Comparison of ENCODE assay signal across 9 mouse cellular contexts in genomic region chr2:66799676-66800249, GRCm38 (mm10). TPM values are rescaled to one million over a fixed set of nuclear protein-coding genes. Genes with fewer than 3 reads are reported as not detected.
A peak's percentile ranks its signal among the peaks of the same experiment; 100 is the strongest.
DNase-seq lines count a peak whose midpoint lies in the region; ATAC-seq and TF ChIP-seq lines count a peak whose summit lies in the region.
"Had no signal": no experiment of that assay in that cellular context is flagged by ENCODE, and none has a peak within 500 bp of the region (broad histone marks: within the 10 kb centered on the region; RNA-seq: fewer than 3 reads in every experiment).

No protein-coding gene starts in this region.

- H3K4me2 ChIP-seq in liver, embryonic 12.5 days, result no peak overlapping the region
- no peak overlapping the region for H3K4me2 ChIP-seq in midbrain, embryonic 14.5 days (ENCODE audit: low read length)
- H3K4me2 ChIP-seq: embryonic facial prominence, embryonic 13.5 days had no signal

- H3K79me2 ChIP-seq in liver, adult 2 months (ENCODE audit: control insufficient read depth, insufficient read depth, low read length), result no peaks in the 10 kb centered on the region

- H3K4me1 ChIP-seq in liver, adult 2 months (ENCODE audit: control insufficient read depth, insufficient read depth, low read length), result no peaks in the 10 kb centered on the region
- H3K4me1 ChIP-seq in liver, embryonic 12.5 days, result no peaks in the 10 kb centered on the region
- H3K4me1 ChIP-seq in midbrain, embryonic 14.5 days (ENCODE audit: control insufficient read depth, insufficient read depth, low read length), result no peaks in the 10 kb centered on the region
- H3K4me1 ChIP-seq: embryonic facial prominence, embryonic 13.5 days had no signal

- no peaks in the 10 kb centered on the region for H3K27me3 ChIP-seq in liver, adult 2 months (ENCODE audit: control insufficient read depth, insufficient read depth, low read length)
- H3K27me3 ChIP-seq in liver, embryonic 12.5 days (replicated peaks), result no peaks in the 10 kb centered on the region
- H3K27me3 ChIP-seq in midbrain, embryonic 14.5 days (ENCODE audit: control insufficient read depth, insufficient read depth, low read length), result no peaks in the 10 kb centered on the region
- H3K27me3 ChIP-seq: embryonic facial prominence, embryonic 13.5 days had no signal

- no peak overlapping the region for H3K27ac ChIP-seq in liver, adult 2 months (replicated peaks; ENCODE audit: insufficient read depth, low read depth, low read length)
- no peak overlapping the region for H3K27ac ChIP-seq in liver, embryonic 12.5 days
- H3K27ac ChIP-seq in midbrain, embryonic 14.5 days (replicated peaks; ENCODE audit: low read depth, low read length), result no peak overlapping the region
- H3K27ac ChIP-seq: embryonic facial prominence, embryonic 13.5 days had no signal

- no peak overlapping the region for H3K4me3 ChIP-seq in liver, adult 2 months (ENCODE audit: insufficient read depth, low read depth, low read length)
- no peak overlapping the region for H3K4me3 ChIP-seq in liver, embryonic 12.5 days
- no peak overlapping the region for H3K4me3 ChIP-seq in midbrain, embryonic 14.5 days (replicated peaks; ENCODE audit: low read depth, low read length)
- H3K4me3 ChIP-seq: embryonic facial prominence, embryonic 13.5 days had no signal

- H3K9me3 ChIP-seq in liver, embryonic 12.5 days (replicated peaks), result no peaks in the 10 kb centered on the region
- H3K9me3 ChIP-seq in midbrain, embryonic 14.5 days (ENCODE audit: control insufficient read depth, low read length), result no peaks in the 10 kb centered on the region
- H3K9me3 ChIP-seq: embryonic facial prominence, embryonic 13.5 days had no signal

- TF ChIP-seq POLR2A in liver, adult 2 months (IDR thresholded peaks at IDR 0.05; ENCODE audit: extremely low read depth, insufficient read depth, low read length), result no peak

- ATAC-seq in cerebellum, adult (ENCODE audit: insufficient number of reproducible peaks, low FRiP score, low TSS enrichment), result peak; percentile 49; the same call in 1 of the 2 replicates
- no peak for ATAC-seq in liver, embryonic 12.5 days
- ATAC-seq in common myeloid progenitor, adult 5-6 weeks (replicated peaks; ENCODE audit: low read depth, poor library complexity, severe bottlenecking), result peak; percentile 62; the same call in 1 of the 2 replicates
- ATAC-seq in midbrain, embryonic 14.5 days (ENCODE audit: low FRiP score, low TSS enrichment), result peak; percentile 53; the same call in 1 of the 2 replicates

- DNase-seq in cerebellum, adult 11-12 months, result no peak
- DNase-seq in liver, adult 2 months (ENCODE audit: extremely low read depth, low read depth, low spot score), result peak; percentile 15
- DNase-seq in midbrain, embryonic 14.5 days, result peak; percentile 83
- DNase-seq in ovary, adult 18-20 months (ENCODE audit: low spot score), result no peak
- DNase-seq in spleen, postnatal 14 days (ENCODE audit: low spot score in 2 of 2), result no peak

- no peaks in the 10 kb centered on the region for H3K36me3 ChIP-seq in liver, adult 2 months (ENCODE audit: control insufficient read depth, insufficient read depth, low read length)
- H3K36me3 ChIP-seq in liver, embryonic 12.5 days, result no peaks in the 10 kb centered on the region
- no peaks in the 10 kb centered on the region for H3K36me3 ChIP-seq in midbrain, embryonic 14.5 days (ENCODE audit: control insufficient read depth, insufficient read depth, low read length)
- H3K36me3 ChIP-seq: embryonic facial prominence, embryonic 13.5 days had no signal

- 44% methylated on average over 4 of the region's 4 CpGs for WGBS in liver, adult 2 months
- WGBS in liver, embryonic 12.5 days (ENCODE audit: insufficient replicate concordance), result 37% methylated on average over 4 of the region's 4 CpGs
- WGBS in midbrain, embryonic 14.5 days, result 46% methylated on average over 4 of the region's 4 CpGs

- no peak overlapping the region for H3K9ac ChIP-seq in liver, adult 2 months (ENCODE audit: low read depth, low read length)
- H3K9ac ChIP-seq in liver, embryonic 12.5 days, result no peak overlapping the region
- no peak overlapping the region for H3K9ac ChIP-seq in midbrain, embryonic 14.5 days (replicated peaks; ENCODE audit: low read length)
- H3K9ac ChIP-seq: embryonic facial prominence, embryonic 13.5 days had no signal

- TF ChIP-seq CTCF in liver, adult 2 months (IDR thresholded peaks at IDR 0.05; ENCODE audit: low read depth, low read length), result peak; percentile 24; the same call in 1 of the 2 replicates

RNA-seq across cellular contexts. Expression of gene Scn7a, which starts 15.0 kb away (rescaled TPM):
- total RNA-seq in liver, adult 2 months (2014; rRNA removed), result 0.55 and 0.60 TPM in 2 replicates
- 0.01 and 0.02 TPM in 2 replicates for polyA plus RNA-seq in liver, adult 2 months (2012; rRNA removed)
- polyA plus RNA-seq in liver, embryonic 12.5 days (2016; fragmentation: Nextera tagmentation; extraction: Ambion mirVana), result not detected in 2 replicates
- total RNA-seq in common myeloid progenitor, adult 5-6 weeks (2017), result not detected in 2 replicates
- 0.39 and 0.51 TPM in 2 replicates for polyA plus RNA-seq in midbrain, embryonic 14.5 days (2014; fragmentation: Nextera tagmentation; extraction: Ambion mirVana)

Comparison
In these comparisons a context has a peak if more than half of its experiments do, and no peak if none do; other contexts are left out.
1. DNase-seq: peak in liver, adult 2 months (single experiment) and midbrain, embryonic 14.5 days (single experiment); none in cerebellum, adult 11-12 months (single experiment), ovary, adult 18-20 months (single experiment) and spleen, postnatal 14 days (0 of 2).